In the genomic region with DNA sequence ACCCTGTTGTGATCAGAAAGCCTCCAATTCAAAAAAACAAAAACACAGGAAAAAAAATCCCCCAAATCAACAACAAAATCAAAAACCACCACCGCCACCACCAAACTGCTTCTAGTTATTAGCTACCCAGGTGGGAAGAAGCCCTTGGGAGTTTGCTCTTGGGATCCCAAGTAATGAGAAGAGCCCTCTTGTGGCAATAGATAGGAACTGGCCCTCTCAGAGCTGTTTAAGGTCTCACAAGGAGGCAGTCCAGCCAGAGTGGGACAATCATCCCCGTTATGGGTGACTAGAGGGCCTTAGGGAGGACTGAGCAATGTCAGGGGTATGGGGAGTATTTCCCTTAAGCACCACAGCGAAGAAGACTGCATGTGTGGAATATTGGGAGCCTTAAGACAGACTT, we compare ENCODE assay signal across 10 mouse cellular contexts. TPM values are rescaled to one million over a fixed set of nuclear protein-coding genes. Genes with fewer than 3 reads are reported as not detected.
DNase-seq lines count a peak whose midpoint lies in the region; ATAC-seq lines count a peak whose summit lies in the region.
"Had no signal": no experiment of that assay in that cellular context is flagged by ENCODE, and none has a peak within 500 bp of the region (broad histone marks: within the 10 kb centered on the region; RNA-seq: fewer than 3 reads in every experiment).

No protein-coding gene starts in this region.

- no peak overlapping the region for H3K4me3 ChIP-seq in heart, embryonic 11.5 days (ENCODE audit: low read depth, low read length)
- H3K4me3 ChIP-seq: embryonic facial prominence, embryonic 12.5 days had no signal

- H3K4me1 ChIP-seq in heart, embryonic 11.5 days (ENCODE audit: control insufficient read depth, insufficient read depth, low read length) = no peaks in the 10 kb centered on the region
- H3K4me1 ChIP-seq: embryonic facial prominence, embryonic 12.5 days had no signal

- no peak for ATAC-seq in heart, embryonic 11.5 days (replicated peaks; ENCODE audit: insufficient number of reproducible peaks, low FRiP score, low TSS enrichment)
- no peak for ATAC-seq in megakaryocyte, adult 5-6 weeks (ENCODE audit: poor library complexity, severe bottlenecking)

- H3K4me2 ChIP-seq in heart, embryonic 11.5 days = no peak overlapping the region
- H3K4me2 ChIP-seq: embryonic facial prominence, embryonic 12.5 days had no signal

- WGBS in heart, embryonic 11.5 days (ENCODE audit: insufficient replicate concordance) = 36% methylated on average over 3 of the region's 3 CpGs

- H3K9me3 ChIP-seq in heart, embryonic 11.5 days (replicated peaks; ENCODE audit: control insufficient read depth, low read length) = no peaks in the 10 kb centered on the region
- H3K9me3 ChIP-seq: embryonic facial prominence, embryonic 12.5 days had no signal

- no peak overlapping the region for H3K27ac ChIP-seq in heart, embryonic 11.5 days (ENCODE audit: low read depth, low read length)
- H3K27ac ChIP-seq: embryonic facial prominence, embryonic 12.5 days had no signal

- H3K27me3 ChIP-seq in heart, embryonic 11.5 days (ENCODE audit: control insufficient read depth, insufficient read depth, low read length) = peaks cover 7% of the 10 kb centered on the region
- H3K27me3 ChIP-seq: embryonic facial prominence, embryonic 12.5 days had no signal

- DNase-seq in heart, adult 11 months = peak; percentile 91
- peak; percentile 57 for DNase-seq in urinary bladder, postnatal 14 days (ENCODE audit: low spot score)
- no peak for DNase-seq in urinary bladder, postnatal 10 days (ENCODE audit: low spot score)
- DNase-seq in cerebellum, postnatal 14 days = peak; percentile 59
- peak; percentile 68 to 76 for DNase-seq in kidney, postnatal 25 days
- DNase-seq in retina, postnatal 7 days (ENCODE audit: low read depth, low spot score) = peak; percentile 40

- H3K9ac ChIP-seq in heart, embryonic 11.5 days (ENCODE audit: low read depth, low read length) = no peak overlapping the region
- H3K9ac ChIP-seq: embryonic facial prominence, embryonic 12.5 days had no signal

- no peaks in the 10 kb centered on the region for H3K36me3 ChIP-seq in heart, embryonic 11.5 days (ENCODE audit: control insufficient read depth, insufficient read depth, low read length)
- H3K36me3 ChIP-seq: embryonic facial prominence, embryonic 12.5 days had no signal

RNA-seq across cellular contexts. Expression of a gene that starts 15.6 kb away (rescaled TPM):
- polyA plus RNA-seq in heart, embryonic 11.5 days (2014; fragmentation: Nextera tagmentation; extraction: Ambion mirVana) = not detected in 2 replicates
- not detected in 2 replicates for total RNA-seq in megakaryocyte, adult 5-6 weeks (2015)
- not detected in 2 replicates for total RNA-seq in megakaryocyte, adult 5-6 weeks (2017)
- polyA plus RNA-seq: embryonic facial prominence, embryonic 12.5 days; liver, embryonic 16.5 days had no signal

RNA-seq across cellular contexts. Expression of a gene that starts 15.6 kb away (rescaled TPM):
- not detected in 2 replicates for polyA plus RNA-seq in heart, embryonic 11.5 days (2014; fragmentation: Nextera tagmentation; extraction: Ambion mirVana)
- total RNA-seq in megakaryocyte, adult 5-6 weeks (2015) = 0.07 TPM in 1 of 2 replicates, not detected in the other
- not detected in 2 replicates for total RNA-seq in megakaryocyte, adult 5-6 weeks (2017)

RNA-seq across cellular contexts. Expression of a gene that starts 24.7 kb away (rescaled TPM):
- polyA plus RNA-seq in heart, embryonic 11.5 days (2014; fragmentation: Nextera tagmentation; extraction: Ambion mirVana) = 0.11 TPM in 1 of 2 replicates, not detected in the other
- 0.22 TPM in 1 of 2 replicates, not detected in the other for total RNA-seq in megakaryocyte, adult 5-6 weeks (2015)
- total RNA-seq in megakaryocyte, adult 5-6 weeks (2017) = 0.11 and 0.16 TPM in 2 replicates
- polyA plus RNA-seq: liver, embryonic 16.5 days had no signal

RNA-seq across cellular contexts. Expression of a gene that starts 49.1 kb away (rescaled TPM):
- polyA plus RNA-seq in heart, embryonic 11.5 days (2014; fragmentation: Nextera tagmentation; extraction: Ambion mirVana) = 1.5 and 2.1 TPM in 2 replicates
- total RNA-seq in megakaryocyte, adult 5-6 weeks (2015) = 0.56 and 0.87 TPM in 2 replicates
- total RNA-seq in megakaryocyte, adult 5-6 weeks (2017) = 0.73 and 0.77 TPM in 2 replicates

RNA-seq across cellular contexts. Expression of a gene that starts 50.0 kb away (rescaled TPM):
- 2.8 and 3.1 TPM in 2 replicates for polyA plus RNA-seq in heart, embryonic 11.5 days (2014; fragmentation: Nextera tagmentation; extraction: Ambion mirVana)
- total RNA-seq in megakaryocyte, adult 5-6 weeks (2015) = 10.9 and 12.6 TPM in 2 replicates
- total RNA-seq in megakaryocyte, adult 5-6 weeks (2017) = 5.1 and 7.2 TPM in 2 replicates
